Mouse (Mus musculus) layer of hippocampus, postnatal 10 days (tissue): ENCODE results near the gene Parl. TPM values are rescaled to one million over a fixed set of nuclear protein-coding genes. Genes with fewer than 3 reads are reported as not detected.

Source experiments
- DNase-seq, 2 experiments: peaks; one replicate each; pipeline ENCODE4 v3.0.0; 2021; ENCODE audit warnings: low spot score in 2 of 2
- total RNA-seq, 2 experiments: library from RNA; stranded (reverse); gene quantifications; 2 replicates each; pipeline ENCODE4 v1.2.3; 2021

Parl gene
- total RNA-seq, 2 experiments from 2014 or later: 66.1 to 71.4 TPM

GRCm38 (mm10) chr16:20238646-20239045, 63.5 kb downstream of the Parl start:
- no peak for DNase-seq

DNA sequence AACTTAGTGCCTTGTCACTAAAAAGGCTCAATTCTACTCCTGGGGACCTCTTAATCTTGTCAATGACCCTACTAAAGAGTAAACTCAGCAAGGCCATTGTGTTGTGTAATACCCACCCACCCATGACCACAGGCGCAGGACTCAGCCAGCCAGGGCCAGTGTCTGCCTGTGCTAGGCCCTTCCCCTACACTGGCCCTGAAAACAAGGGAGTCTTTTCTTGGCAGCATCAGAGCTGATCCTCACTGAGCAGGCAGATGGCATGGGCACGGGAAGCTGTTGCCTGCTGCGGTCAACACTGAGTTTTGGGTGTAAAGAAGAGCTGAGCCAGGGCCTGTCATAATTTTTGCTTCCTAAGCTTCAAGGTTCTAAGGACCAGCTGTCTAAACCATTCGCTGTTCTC, 64.8 kb downstream of the Parl start:
- DNase-seq: peak in 1 of 2 experiments; percentile 37

DNA sequence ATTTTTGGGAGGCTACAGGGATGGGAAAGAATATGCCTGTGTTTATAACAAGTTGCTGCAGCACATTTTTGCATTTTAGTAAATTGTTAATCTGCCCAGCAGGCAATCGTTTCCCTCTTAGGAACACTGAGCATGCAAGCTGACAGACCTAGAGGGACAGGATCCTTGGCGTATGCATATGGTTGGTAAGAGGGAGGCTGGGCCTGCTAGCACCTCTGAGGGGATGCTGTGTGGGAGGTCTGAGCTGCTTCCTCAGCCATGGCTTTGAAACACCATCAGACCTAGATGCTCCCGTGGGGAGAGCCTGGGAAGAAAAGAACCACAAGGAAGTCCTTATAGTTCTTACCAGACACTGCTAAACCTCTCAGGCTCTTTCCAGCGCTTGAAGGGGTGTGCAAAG, 67.8 kb downstream of the Parl start:
- no peak for DNase-seq

Other genes with a start within 250 kb of the Parl start
- gene Klhl24, start 204.8 kb downstream of the Parl start, total RNA-seq: 10 to 100 TPM; 70.4 to 77.8 TPM
- 10 to 100 TPM; 48.9 to 56.3 TPM for gene Yeats2, start 161.3 kb downstream of the Parl start, total RNA-seq
- gene Map6d1, start 61.0 kb downstream of the Parl start, total RNA-seq: 10 to 100 TPM; 15.9 to 16.6 TPM
- gene Cyp2ab1, start 23.0 kb upstream of the Parl start, total RNA-seq: not detected
- 100 to 1,000 TPM; 149 to 202 TPM for gene Abcc5, start 124.0 kb upstream of the Parl start, total RNA-seq
- 10 to 100 TPM; 59.6 to 61.7 TPM for gene Eif2b5, start 196.4 kb upstream of the Parl start, total RNA-seq
- 10 to 100 TPM; 83.1 to 87.2 TPM for gene Dvl3, start 214.6 kb upstream of the Parl start, total RNA-seq
- 100 to 1,000 TPM; 893 to 941 TPM for gene Ap2m1, start 233.1 kb upstream of the Parl start, total RNA-seq
- gene Abcf3, start 246.2 kb upstream of the Parl start, total RNA-seq: 10 to 100 TPM; 61.3 to 90.1 TPM